Mouse (Mus musculus) neural tube, embryonic 14.5 days (tissue): ENCODE data around the gene Brd3os. TPM values are rescaled to one million over a fixed set of nuclear protein-coding genes. Genes with fewer than 3 reads are reported as not detected.

ENCODE experiments used
- ATAC-seq: fragments of 200-750 bp; cut with Nextera tagmentation; 2 replicates; pipeline ENCODE4 v1.8.0; 2017; ENCODE audit warnings: low read depth, mild to moderate bottlenecking, moderate TSS enrichment, moderate library complexity
- H3K27ac ChIP-seq: fragments of 300-500 bp; sonication (generic); 2 replicates; pipeline ENCODE4 v1.5.1; 2014; ENCODE audit warnings: low read depth, mild to moderate bottlenecking, control low read depth, low read length, moderate library complexity, mixed read lengths
- H3K27me3 ChIP-seq: fragments of 300-500 bp; sonication (generic); 2 replicates; pipeline ENCODE4 v1.6.1; 2014; ENCODE audit warnings: low read length; ENCODE audit not compliant: control insufficient read depth, insufficient read depth
- H3K36me3 ChIP-seq: fragments of 300-500 bp; sonication (generic); 2 replicates; pipeline ENCODE4 v1.6.1; 2014; ENCODE audit warnings: low read length, mixed read lengths; ENCODE audit not compliant: control insufficient read depth, insufficient read depth
- H3K4me1 ChIP-seq: fragments of 300-500 bp; sonication (generic); 2 replicates; pipeline ENCODE4 v1.6.1; 2014; ENCODE audit warnings: low read length; ENCODE audit not compliant: control insufficient read depth, insufficient read depth
- H3K4me2 ChIP-seq: fragments of 300-500 bp; sonication (generic); 2 replicates; pipeline ENCODE4 v1.6.1; 2014; ENCODE audit warnings: mild to moderate bottlenecking, low read depth, low read length, control low read depth
- H3K4me3 ChIP-seq: fragments of 300-500 bp; sonication (generic); 2 replicates; pipeline ENCODE4 v1.5.1; 2014; ENCODE audit warnings: low read depth, low read length, control low read depth, mixed read lengths
- H3K9ac ChIP-seq: fragments of 300-500 bp; sonication (generic); replicated peaks from 2 replicates; pipeline ENCODE4 v1.6.1; 2014; ENCODE audit warnings: low read depth, mild to moderate bottlenecking, control low read depth, low read length, mixed read lengths
- H3K9me3 ChIP-seq: fragments of 300-500 bp; sonication (generic); 2 replicates; pipeline ENCODE4 v1.6.1; 2016; ENCODE audit warnings: low read length; ENCODE audit not compliant: control insufficient read depth
- WGBS: fragments of 180-500 bp; shearing (Covaris S2); extraction: QIAGEN DNeasy Blood & Tissue Kit; methylation state at CpG from one replicate; pipeline ENCODE4 v1.1.7; 2014; 5-methylcytosine and 5-hydroxymethylcytosine counted together
- polyA plus RNA-seq: library from polyadenylated mRNA; unstranded; fragments of >200 nt; fragmentation: Nextera tagmentation; extraction: Ambion mirVana; gene quantifications from 2 replicates; pipeline ENCODE4 v1.2.1, GENCODE M21; 2014

The Brd3os gene
- polyA plus RNA-seq, 1 experiment from 2014 or later, result 51.2 TPM

DNA sequence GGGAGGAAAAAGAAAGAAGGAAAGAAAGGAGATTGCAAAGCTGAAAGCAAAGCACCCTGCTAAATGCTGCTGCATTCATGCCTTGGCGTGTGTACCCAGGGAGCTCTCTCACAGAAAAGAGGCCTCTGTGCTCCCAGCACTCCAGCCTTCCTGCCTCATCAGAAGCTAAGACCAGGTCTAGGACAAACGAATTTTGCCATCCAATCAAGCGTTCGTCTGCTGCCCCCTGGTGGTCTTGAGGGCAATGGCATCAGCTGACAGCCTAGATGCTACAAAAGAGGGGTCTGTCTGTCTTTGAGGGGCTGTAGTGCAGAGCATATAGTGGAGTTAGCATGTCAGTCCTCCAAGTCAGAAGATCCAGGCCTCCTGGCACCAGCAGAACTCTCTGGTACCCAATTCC, 14.1 kb upstream of the Brd3os start:
- H3K4me2 ChIP-seq, result no peak overlapping the region
- H3K4me3 ChIP-seq, result no peak overlapping the region
- H3K27ac ChIP-seq, result no peak overlapping the region
- 0% methylated on average over 4 of the region's 4 CpGs for WGBS
- no peak overlapping the region for H3K9ac ChIP-seq
- no peaks in the 10 kb centered on the region for H3K27me3 ChIP-seq
- no peaks in the 10 kb centered on the region for H3K9me3 ChIP-seq
- H3K36me3 ChIP-seq, result no peaks in the 10 kb centered on the region
- peak; percentile 32; the same call in 1 of the 2 replicates for ATAC-seq
- peaks cover 27% of the 10 kb centered on the region for H3K4me1 ChIP-seq

DNA sequence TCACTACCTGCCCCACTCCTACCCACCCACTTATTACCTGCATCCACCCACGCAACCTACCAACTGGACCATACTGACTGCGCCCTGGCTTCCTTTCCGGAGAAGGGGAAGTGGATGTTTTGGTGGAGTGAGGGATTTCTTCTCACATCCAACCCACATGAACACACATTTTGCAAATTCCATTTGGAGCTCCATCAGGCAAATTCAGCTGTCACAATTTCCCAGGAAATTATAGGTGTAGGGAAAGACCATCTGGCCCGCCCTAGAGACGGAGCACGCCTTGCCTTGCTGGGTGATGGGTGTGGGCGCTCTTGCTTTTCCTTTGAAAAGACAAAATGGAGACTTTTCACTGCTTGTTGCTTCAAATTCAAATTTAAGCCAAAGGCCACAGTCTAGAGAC, 11.5 kb upstream of the Brd3os start:
- Histone ChIP-seq H3K4me1 (peaks cover 8% of the 10 kb centered on the region; the same call in 1 of the 2 replicates), H3K4me2 (no peak overlapping the region), H3K27me3 (no peaks in the 10 kb centered on the region), H3K9me3 (no peaks in the 10 kb centered on the region), H3K9ac (no peak overlapping the region), H3K27ac (no peak overlapping the region), H3K36me3 (no peaks in the 10 kb centered on the region), H3K4me3 (no peak overlapping the region)
- no peak for ATAC-seq
- WGBS, result 92% methylated on average over 7 of the region's 7 CpGs

DNA sequence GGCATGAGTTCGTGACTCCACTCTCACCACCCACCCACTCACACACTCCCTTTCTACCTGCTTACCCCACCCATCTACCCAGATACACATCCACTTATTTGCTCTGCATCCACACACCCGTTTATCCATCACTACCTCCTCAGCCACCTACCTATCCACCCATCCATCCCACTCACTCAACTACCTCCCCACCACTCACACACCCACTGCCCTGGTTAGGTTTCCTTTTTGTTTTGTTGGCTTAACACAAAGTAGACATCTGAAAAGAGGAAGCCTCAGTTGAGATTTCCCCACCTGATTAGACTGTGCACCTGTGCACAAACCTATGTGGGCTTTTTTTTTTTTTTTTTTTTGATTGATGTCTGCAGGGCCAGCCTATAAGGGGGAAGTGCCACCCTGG, 9.5 kb upstream of the Brd3os start:
- Histone ChIP-seq H3K4me1 (peaks cover 2% of the 10 kb centered on the region; the same call in 1 of the 2 replicates), H3K9ac (no peak overlapping the region), H3K4me3 (no peak overlapping the region), H3K27ac (no peak overlapping the region), H3K4me2 (no peak overlapping the region), H3K36me3 (no peaks in the 10 kb centered on the region), H3K27me3 (no peaks in the 10 kb centered on the region), H3K9me3 (no peaks in the 10 kb centered on the region)
- 88% methylated on average over 2 of the region's 2 CpGs for WGBS
- ATAC-seq, result no peak

DNA sequence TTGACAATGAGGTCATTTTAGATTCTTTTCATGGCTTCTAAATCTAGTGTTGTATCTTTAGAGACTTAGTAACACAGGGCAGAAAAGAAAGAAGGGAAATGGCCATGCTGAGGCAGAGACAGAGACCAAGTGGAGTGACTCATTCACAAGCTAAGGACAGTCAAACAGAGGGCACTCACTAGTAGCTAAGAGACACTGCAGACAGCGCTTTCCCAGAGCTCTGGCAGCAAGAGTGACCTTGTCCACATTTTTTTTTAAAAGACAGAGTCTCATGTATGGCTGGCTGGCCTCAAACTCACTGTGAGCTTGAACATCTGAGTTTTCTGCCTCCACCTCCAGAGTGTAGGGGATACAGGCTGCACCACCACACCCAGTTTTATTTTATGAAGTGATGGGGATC, 4.2 kb upstream of the Brd3os start:
- H3K4me3 ChIP-seq, result no peak overlapping the region
- peaks cover 2% of the 10 kb centered on the region for H3K4me1 ChIP-seq
- WGBS, result 48% methylated on average over 1 of the region's 1 CpGs
- no peak overlapping the region for H3K4me2 ChIP-seq
- no peaks in the 10 kb centered on the region for H3K36me3 ChIP-seq
- no peaks in the 10 kb centered on the region for H3K27me3 ChIP-seq
- no peaks in the 10 kb centered on the region for H3K9me3 ChIP-seq
- H3K27ac ChIP-seq, result no peak overlapping the region
- no peak overlapping the region for H3K9ac ChIP-seq
- no peak for ATAC-seq

GRCm38 (mm10) chr2:27438281-27438680, 3.8 kb upstream of the Brd3os start:
- H3K4me2 ChIP-seq, result no peak overlapping the region
- WGBS, result 22% methylated on average over 11 of the region's 11 CpGs
- no peak overlapping the region for H3K27ac ChIP-seq
- H3K27me3 ChIP-seq, result no peaks in the 10 kb centered on the region
- H3K9me3 ChIP-seq, result no peaks in the 10 kb centered on the region
- H3K36me3 ChIP-seq, result no peaks in the 10 kb centered on the region
- no peak for ATAC-seq
- H3K4me3 ChIP-seq, result no peak overlapping the region
- peaks cover 6% of the 10 kb centered on the region for H3K4me1 ChIP-seq
- H3K9ac ChIP-seq, result no peak overlapping the region

- Histone ChIP-seq H3K4me2 (peak overlapping the region; percentile 51), H3K9ac (peak overlapping the region; percentile 69), H3K9me3 (no peaks in the 10 kb centered on the region), H3K4me3 (peak overlapping the region; percentile 58), H3K36me3 (peaks cover 15% of the 10 kb centered on the region), H3K27ac (peak overlapping the region; percentile 58; the same call in 1 of the 2 replicates), H3K27me3 (no peaks in the 10 kb centered on the region), H3K4me1 (peaks cover 14% of the 10 kb centered on the region)
- peak; percentile 63 for ATAC-seq
- WGBS, result 34% methylated on average over 20 of the region's 20 CpGs
These were observed 755 bp downstream of the Brd3os start for GRCm38 (mm10) chr2:27442708-27443449.

GRCm38 (mm10) chr2:27443450-27443708, 1.3 kb downstream of the Brd3os start:
- no peaks in the 10 kb centered on the region for H3K9me3 ChIP-seq
- H3K4me3 ChIP-seq, result peak overlapping the region; percentile 58
- ATAC-seq, result no peak
- H3K9ac ChIP-seq, result no peak overlapping the region
- 74% methylated on average over 5 of the region's 5 CpGs for WGBS
- peak overlapping the region; percentile 51 for H3K4me2 ChIP-seq
- no peaks in the 10 kb centered on the region for H3K27me3 ChIP-seq
- peaks cover 14% of the 10 kb centered on the region for H3K4me1 ChIP-seq
- H3K36me3 ChIP-seq, result peaks cover 20% of the 10 kb centered on the region
- H3K27ac ChIP-seq, result no peak overlapping the region

DNA sequence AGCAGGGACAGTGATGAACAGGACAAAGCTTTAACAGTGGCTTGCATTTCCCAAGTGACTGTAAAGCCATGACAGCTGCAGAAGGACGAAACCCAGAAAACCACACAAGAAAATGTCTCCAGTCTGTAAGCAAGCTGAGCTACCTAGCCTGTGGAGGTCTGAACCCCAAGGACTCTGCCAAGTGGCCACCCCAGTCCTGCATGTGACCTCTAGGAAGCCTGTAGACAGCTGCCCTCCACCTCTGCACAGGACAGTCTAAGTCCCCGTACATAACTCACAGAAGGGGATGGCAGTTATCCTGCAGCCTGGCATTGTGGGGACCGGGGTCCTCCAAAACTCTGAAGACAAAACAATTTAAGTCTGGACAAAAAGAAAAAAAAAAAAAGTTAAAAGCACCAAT, 3.8 kb downstream of the Brd3os start:
- peaks cover 43% of the 10 kb centered on the region for H3K36me3 ChIP-seq
- H3K4me3 ChIP-seq, result no peak overlapping the region
- 92% methylated on average over 3 of the region's 3 CpGs for WGBS

GRCm38 (mm10) chr2:27446812-27447211, 4.7 kb downstream of the Brd3os start:
- peaks cover 52% of the 10 kb centered on the region for H3K36me3 ChIP-seq
- 96% methylated on average over 8 of the region's 8 CpGs for WGBS
- no peak for ATAC-seq

More for the DNA sequence above, 3.8 kb downstream of the Brd3os start:
- Histone ChIP-seq H3K27ac (no peak overlapping the region), H3K9me3 (no peaks in the 10 kb centered on the region), H3K4me2 (no peak overlapping the region), H3K4me1 (peaks cover 14% of the 10 kb centered on the region), H3K9ac (no peak overlapping the region), H3K27me3 (no peaks in the 10 kb centered on the region)
- no peak for ATAC-seq

More at GRCm38 (mm10) chr2:27446812-27447211, 4.7 kb downstream of the Brd3os start:
- Histone ChIP-seq H3K4me1 (peaks cover 12% of the 10 kb centered on the region), H3K9ac (no peak overlapping the region), H3K4me3 (no peak overlapping the region), H3K27me3 (no peaks in the 10 kb centered on the region), H3K9me3 (no peaks in the 10 kb centered on the region), H3K27ac (no peak overlapping the region), H3K4me2 (no peak overlapping the region)
